Mouse (Mus musculus): Measurements from ENCODE around the gene Phlda3. TPM values are rescaled to one million over a fixed set of nuclear protein-coding genes. Genes with fewer than 3 reads are reported as not detected.

The Phlda3 gene
- polyA plus RNA-seq, 1 experiment = 37.2 TPM

GRCm38 (mm10) chr1:135757287-135757686 is 8.6 kb upstream of the Phlda3 start:
- TF ChIP-seq CTCF (conservative IDR thresholded peaks at IDR 0.05; ENCODE audit: insufficient read depth, insufficient read length, low read depth, low read length) = no peak
- no peak for TF ChIP-seq POLR2A (IDR thresholded peaks at IDR 0.05; ENCODE audit: low read depth, low read length)
- H3K4me1 ChIP-seq (ENCODE audit: control insufficient read depth, insufficient read depth, low read length) = no peaks in the 10 kb centered on the region
- WGBS = 85% methylated on average over 8 of the region's 8 CpGs
- no peaks in the 10 kb centered on the region for H3K36me3 ChIP-seq (ENCODE audit: control insufficient read depth, insufficient read depth, low read length)
- H3K27ac ChIP-seq (ENCODE audit: insufficient read depth, low read depth, low read length) = no peak overlapping the region
- H3K27me3 ChIP-seq (replicated peaks; ENCODE audit: control insufficient read depth, insufficient read depth, low read length) = no peaks in the 10 kb centered on the region
- DNase-seq = no peak
- no peak overlapping the region for H3K4me3 ChIP-seq (ENCODE audit: insufficient read depth, low read depth, low read length)

GRCm38 (mm10) chr1:135759685-135760084 is 6.2 kb upstream of the Phlda3 start:
- TF ChIP-seq CTCF (conservative IDR thresholded peaks at IDR 0.05; ENCODE audit: insufficient read depth, insufficient read length, low read depth, low read length) (no peak), POLR2A (IDR thresholded peaks at IDR 0.05; ENCODE audit: low read depth, low read length) (no peak)
- H3K36me3 ChIP-seq (ENCODE audit: control insufficient read depth, insufficient read depth, low read length) = no peaks in the 10 kb centered on the region
- H3K4me1 ChIP-seq (ENCODE audit: control insufficient read depth, insufficient read depth, low read length) = no peaks in the 10 kb centered on the region
- WGBS = 68% methylated on average over 4 of the region's 4 CpGs
- H3K27me3 ChIP-seq (replicated peaks; ENCODE audit: control insufficient read depth, insufficient read depth, low read length) = no peaks in the 10 kb centered on the region
- no peak for DNase-seq
- H3K27ac ChIP-seq (ENCODE audit: insufficient read depth, low read depth, low read length) = no peak overlapping the region
- no peak overlapping the region for H3K4me3 ChIP-seq (ENCODE audit: insufficient read depth, low read depth, low read length)

GRCm38 (mm10) chr1:135760216-135760615 is 5.7 kb upstream of the Phlda3 start:
- TF ChIP-seq POLR2A (IDR thresholded peaks at IDR 0.05; ENCODE audit: low read depth, low read length) = no peak
- no peak; the same call in 1 of the 2 replicates for TF ChIP-seq CTCF (conservative IDR thresholded peaks at IDR 0.05; ENCODE audit: insufficient read depth, insufficient read length, low read depth, low read length)
- H3K4me3 ChIP-seq (ENCODE audit: insufficient read depth, low read depth, low read length) = no peak overlapping the region
- no peak for DNase-seq
- no peaks in the 10 kb centered on the region for H3K27me3 ChIP-seq (replicated peaks; ENCODE audit: control insufficient read depth, insufficient read depth, low read length)
- H3K36me3 ChIP-seq (ENCODE audit: control insufficient read depth, insufficient read depth, low read length) = no peaks in the 10 kb centered on the region
- WGBS = 44% methylated on average over 8 of the region's 8 CpGs
- H3K4me1 ChIP-seq (ENCODE audit: control insufficient read depth, insufficient read depth, low read length) = no peaks in the 10 kb centered on the region
- H3K27ac ChIP-seq (ENCODE audit: insufficient read depth, low read depth, low read length) = no peak overlapping the region

- 0 out of 2 replicates have a peak, but pooled peaks cover 2% of the 10 kb centered on the region for H3K4me1 ChIP-seq (ENCODE audit: control insufficient read depth, insufficient read depth, low read length)
- WGBS = 94% methylated on average over 5 of the region's 5 CpGs
- DNase-seq = no peak
- no peaks in the 10 kb centered on the region for H3K36me3 ChIP-seq (ENCODE audit: control insufficient read depth, insufficient read depth, low read length)
- no peaks in the 10 kb centered on the region for H3K27me3 ChIP-seq (replicated peaks; ENCODE audit: control insufficient read depth, insufficient read depth, low read length)
- no peak overlapping the region for H3K4me3 ChIP-seq (ENCODE audit: insufficient read depth, low read depth, low read length)
- TF ChIP-seq POLR2A (IDR thresholded peaks at IDR 0.05; ENCODE audit: low read depth, low read length) = no peak
- no peak for TF ChIP-seq CTCF (conservative IDR thresholded peaks at IDR 0.05; ENCODE audit: insufficient read depth, insufficient read length, low read depth, low read length)
- no peak overlapping the region for H3K27ac ChIP-seq (ENCODE audit: insufficient read depth, low read depth, low read length)
These were observed 4.2 kb upstream of the Phlda3 start for GRCm38 (mm10) chr1:135761728-135762127.

GRCm38 (mm10) chr1:135763503-135764205 is 2.3 kb upstream of the Phlda3 start:
- TF ChIP-seq POLR2A (IDR thresholded peaks at IDR 0.05; ENCODE audit: low read depth, low read length) (no peak), CTCF (conservative IDR thresholded peaks at IDR 0.05; ENCODE audit: insufficient read depth, insufficient read length, low read depth, low read length) (no peak)
- H3K27ac ChIP-seq (ENCODE audit: insufficient read depth, low read depth, low read length) = no peak overlapping the region
- no peak overlapping the region for H3K4me3 ChIP-seq (ENCODE audit: insufficient read depth, low read depth, low read length)
- no peaks in the 10 kb centered on the region for H3K27me3 ChIP-seq (replicated peaks; ENCODE audit: control insufficient read depth, insufficient read depth, low read length)
- H3K4me1 ChIP-seq (ENCODE audit: control insufficient read depth, insufficient read depth, low read length) = peaks cover 7% of the 10 kb centered on the region; the same call in 1 of the 2 replicates
- H3K36me3 ChIP-seq (ENCODE audit: control insufficient read depth, insufficient read depth, low read length) = no peaks in the 10 kb centered on the region
- no peak for DNase-seq
- 66% methylated on average over 9 of the region's 9 CpGs for WGBS

GRCm38 (mm10) chr1:135764206-135764528 is 1.8 kb upstream of the Phlda3 start:
- H3K4me3 ChIP-seq (ENCODE audit: insufficient read depth, low read depth, low read length) = no peak overlapping the region
- no peak overlapping the region for H3K27ac ChIP-seq (ENCODE audit: insufficient read depth, low read depth, low read length)
- H3K4me1 ChIP-seq (ENCODE audit: control insufficient read depth, insufficient read depth, low read length) = peaks cover 7% of the 10 kb centered on the region; the same call in 1 of the 2 replicates
- H3K27me3 ChIP-seq (replicated peaks; ENCODE audit: control insufficient read depth, insufficient read depth, low read length) = no peaks in the 10 kb centered on the region
- DNase-seq = no peak
- no peak for TF ChIP-seq CTCF (conservative IDR thresholded peaks at IDR 0.05; ENCODE audit: insufficient read depth, insufficient read length, low read depth, low read length)
- TF ChIP-seq POLR2A (IDR thresholded peaks at IDR 0.05; ENCODE audit: low read depth, low read length) = no peak
- WGBS = 68% methylated on average over 2 of the region's 2 CpGs
- H3K36me3 ChIP-seq (ENCODE audit: control insufficient read depth, insufficient read depth, low read length) = no peaks in the 10 kb centered on the region

- Histone ChIP-seq H3K4me1 (ENCODE audit: control insufficient read depth, insufficient read depth, low read length) (peaks cover 7% of the 10 kb centered on the region; the same call in 1 of the 2 replicates), H3K36me3 (ENCODE audit: control insufficient read depth, insufficient read depth, low read length) (no peaks in the 10 kb centered on the region), H3K27ac (ENCODE audit: insufficient read depth, low read depth, low read length) (peak overlapping the region; percentile 64; the same call in 1 of the 2 replicates), H3K4me3 (ENCODE audit: insufficient read depth, low read depth, low read length) (peak overlapping the region; percentile 59), H3K27me3 (replicated peaks; ENCODE audit: control insufficient read depth, insufficient read depth, low read length) (no peaks in the 10 kb centered on the region)
- WGBS = 21% methylated on average over 30 of the region's 30 CpGs
- no peak for TF ChIP-seq CTCF (conservative IDR thresholded peaks at IDR 0.05; ENCODE audit: insufficient read depth, insufficient read length, low read depth, low read length)
- no peak for TF ChIP-seq POLR2A (IDR thresholded peaks at IDR 0.05; ENCODE audit: low read depth, low read length)
- DNase-seq = no peak
These were observed 830 bp downstream of the Phlda3 start for GRCm38 (mm10) chr1:135766592-135767306.

All from kidney, adult 2 months (tissue).